Mouse (Mus musculus) olfactory bulb, adult 2 months (tissue): Measurements from ENCODE around the gene Exoc3l4.

Experiments
- CTCF ChIP-seq: fragments of 200-500 bp; IDR thresholded peaks from 2 replicates; pipeline ENCODE4 v1.5.1; 2012; ENCODE audit warnings: low read depth, mild to moderate bottlenecking, low read length, moderate library complexity; ENCODE audit not compliant: insufficient read depth
- POLR2A ChIP-seq: fragments of 200-500 bp; IDR thresholded peaks from 2 replicates; pipeline ENCODE4 v1.6.1; 2012; ENCODE audit warnings: mild to moderate bottlenecking, low read depth, low read length, moderate library complexity; ENCODE audit not compliant: insufficient read depth

DNA sequence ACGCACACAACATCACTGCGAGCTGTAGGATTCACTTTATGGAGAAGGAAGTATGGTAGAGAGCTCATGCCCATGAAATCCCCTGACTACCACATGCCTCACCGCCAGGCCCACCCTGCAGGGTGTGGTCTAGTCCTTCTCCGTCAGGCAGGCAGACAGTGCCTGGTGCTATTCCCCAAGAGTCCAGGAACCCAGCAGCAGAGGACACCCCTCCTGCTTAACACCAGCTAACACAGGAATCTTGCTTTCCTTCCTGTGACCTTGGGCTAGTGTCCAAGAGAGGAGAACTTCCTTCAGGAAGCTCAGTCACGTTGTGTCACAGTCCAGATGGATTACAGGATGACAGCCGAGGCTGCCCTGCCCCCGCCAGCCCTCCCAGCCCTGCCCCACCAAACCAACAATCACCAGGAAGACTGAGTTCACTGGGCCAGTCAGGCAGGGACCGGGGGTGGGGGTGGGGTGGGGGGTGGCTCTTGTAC lies 30.1 kb upstream of the Exoc3l4 start:
- TF ChIP-seq POLR2A (no peak), CTCF (no peak)
